Mouse (Mus musculus) hindlimb bud, embryonic 11.5 days (tissue): Measurements from ENCODE around the gene Cacnb4.
A peak's percentile ranks its signal among the peaks of the same experiment; 100 is the strongest.

ENCODE experiments used
- DNase-seq: peaks from one replicate; pipeline ENCODE4 v3.0.0-alpha.2; 2012; ENCODE audit warnings: low read depth, low spot score; ENCODE audit errors: extremely low spot score

Cacnb4 gene

DNA sequence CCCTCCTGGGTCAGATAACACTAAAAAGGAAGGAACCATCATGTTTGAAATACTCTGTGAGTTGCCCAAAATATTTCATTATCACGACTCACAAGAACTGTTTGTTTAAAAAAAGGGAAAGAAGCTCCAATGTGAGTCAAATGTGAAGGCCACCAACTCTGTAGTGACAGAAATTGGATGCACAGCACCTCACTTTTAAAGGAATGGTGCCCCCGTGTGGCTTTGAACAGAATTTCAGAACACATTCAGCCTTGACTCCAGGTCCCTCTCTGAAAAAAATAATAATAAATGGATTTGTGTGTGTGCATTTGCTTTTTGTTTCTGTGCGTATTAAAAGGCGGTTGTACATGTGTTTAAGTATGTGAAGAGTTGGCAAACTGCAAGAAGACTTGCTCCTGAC, 71.3 kb downstream of the Cacnb4 start:
- peak; percentile 42 for DNase-seq

GRCm38 (mm10) chr2:52604651-52605020, 72.0 kb downstream of the Cacnb4 start:
- no peak for DNase-seq

DNA sequence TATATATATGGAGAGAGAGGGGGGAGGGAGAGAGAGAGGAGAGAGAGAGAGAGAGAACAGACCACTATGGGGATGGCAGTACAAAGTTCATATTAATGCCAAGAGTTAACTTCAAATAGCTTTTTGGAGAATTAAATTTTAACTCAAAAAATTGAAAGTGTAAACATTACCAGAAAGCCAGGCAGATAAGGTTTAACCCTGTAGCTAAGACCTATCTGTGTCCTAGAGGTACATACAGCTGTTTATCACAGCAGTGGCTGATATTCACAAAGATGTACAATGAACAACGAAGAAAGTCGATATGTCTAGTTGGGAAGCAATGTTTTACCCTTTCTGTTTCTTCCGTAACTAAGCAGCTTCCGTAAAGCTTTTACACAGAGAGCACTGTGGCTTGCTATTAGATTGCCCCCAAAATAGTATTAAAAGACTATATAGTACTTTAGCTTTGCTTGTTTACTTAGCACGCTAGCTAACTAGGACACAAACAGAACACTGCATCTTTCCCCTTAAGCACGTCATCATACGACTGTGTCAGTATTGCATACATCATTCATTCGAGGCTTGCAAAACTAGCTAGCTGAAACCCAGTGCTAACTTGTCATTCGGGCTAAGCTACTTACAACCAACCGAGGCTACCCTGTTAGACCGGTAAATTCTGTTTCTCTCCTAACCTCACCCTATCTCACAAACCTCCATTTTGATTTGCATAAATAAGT, 72.5 kb downstream of the Cacnb4 start:
- DNase-seq: no peak

DNA sequence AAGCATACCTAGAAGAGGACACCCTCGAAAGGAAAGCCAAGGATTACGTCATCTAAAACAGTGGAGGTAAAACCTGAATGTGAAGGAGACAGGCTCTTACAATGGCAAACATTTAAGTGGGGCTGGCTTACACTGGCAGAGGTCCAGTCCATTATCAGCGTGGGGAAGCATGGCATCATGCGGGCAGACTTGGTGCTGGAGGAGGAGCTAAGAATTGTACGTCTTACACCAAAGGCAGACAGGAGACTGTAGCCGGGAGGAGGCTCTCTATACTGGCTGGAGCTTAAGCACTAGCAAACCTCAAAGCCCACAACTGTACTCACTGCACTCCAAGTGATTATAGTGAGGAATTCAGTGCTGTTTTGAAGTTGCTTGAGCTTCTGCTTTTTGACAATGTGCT, 73.2 kb downstream of the Cacnb4 start:
- no peak for DNase-seq

- no peak for DNase-seq
Observed at GRCm38 (mm10) chr2:52602921-52603320, 73.7 kb downstream of the Cacnb4 start.

DNA sequence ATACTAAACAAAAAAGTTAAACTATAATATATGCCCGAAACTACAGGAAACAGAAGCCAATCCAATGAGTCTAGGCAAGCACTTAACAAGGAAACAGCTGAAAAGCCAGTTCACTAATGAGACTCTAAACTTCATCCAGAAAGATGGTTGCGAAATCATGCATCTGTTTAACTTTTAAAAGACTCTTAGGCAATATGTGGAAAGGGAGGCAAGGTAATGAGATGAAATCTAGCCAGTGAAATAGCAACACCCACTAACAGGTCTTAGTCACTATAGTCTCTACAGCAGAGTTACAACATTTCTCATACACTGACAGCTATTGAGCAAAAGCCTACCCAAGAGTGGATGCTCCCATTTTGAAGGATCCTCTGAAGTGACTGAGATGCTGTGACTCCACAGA, 74.4 kb downstream of the Cacnb4 start:
- no peak for DNase-seq

DNA sequence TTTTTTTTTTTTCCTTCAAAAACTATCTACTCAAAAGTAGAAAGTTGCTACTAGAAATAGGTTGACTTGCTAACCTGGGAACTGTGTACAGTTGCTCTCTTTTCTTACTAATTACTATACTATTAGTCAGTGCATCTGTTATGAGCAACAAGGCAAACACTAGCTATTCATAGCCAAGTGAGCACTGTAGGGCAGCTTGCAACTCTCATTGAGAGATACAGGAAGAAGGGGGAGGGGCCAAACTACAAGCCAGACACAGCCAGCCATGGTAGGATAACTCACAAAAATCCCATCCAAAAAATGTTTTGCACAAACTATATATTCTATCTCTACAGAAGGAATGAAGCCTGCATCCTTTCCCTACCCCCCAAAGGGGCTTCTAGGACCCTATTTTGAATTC, 79.1 kb downstream of the Cacnb4 start:
- DNase-seq: no peak

DNA sequence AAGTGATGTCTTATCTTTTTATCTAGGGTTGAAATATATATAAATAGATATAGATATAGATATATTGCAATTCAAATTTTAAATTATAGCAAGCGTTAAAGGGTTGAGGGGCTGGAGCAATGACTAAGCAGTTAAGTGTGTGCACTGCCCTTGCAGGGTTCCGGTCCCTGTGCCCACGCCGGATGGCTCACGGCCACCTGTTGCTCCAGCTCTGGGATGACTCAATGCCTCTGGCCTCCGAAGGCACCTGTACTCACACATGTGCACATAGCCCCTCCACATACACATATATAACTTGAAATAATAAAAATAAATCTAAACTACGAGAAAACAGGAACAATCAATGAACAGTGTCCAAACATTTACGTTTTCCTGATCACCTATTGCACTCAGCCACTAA, 82.8 kb downstream of the Cacnb4 start:
- no peak for DNase-seq

DNA sequence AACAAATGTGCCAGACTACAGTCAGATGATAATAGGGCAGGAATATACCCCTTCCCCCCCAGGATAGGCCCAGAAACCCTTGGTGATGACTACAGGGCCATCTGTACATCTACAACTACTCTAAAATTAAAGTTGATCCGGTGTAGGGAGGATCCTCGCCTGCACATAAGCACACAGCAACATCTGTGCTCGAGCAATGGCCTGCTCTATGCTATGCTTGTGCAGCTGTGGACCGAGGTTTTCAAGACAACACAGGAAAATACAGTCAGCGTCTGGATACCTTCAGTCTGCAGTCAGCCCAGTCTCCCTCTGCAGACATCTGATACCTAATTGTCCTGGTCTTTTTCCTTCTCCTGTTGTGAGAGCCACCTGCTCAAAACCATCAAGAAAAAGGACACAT, 83.4 kb downstream of the Cacnb4 start:
- no peak for DNase-seq

DNA sequence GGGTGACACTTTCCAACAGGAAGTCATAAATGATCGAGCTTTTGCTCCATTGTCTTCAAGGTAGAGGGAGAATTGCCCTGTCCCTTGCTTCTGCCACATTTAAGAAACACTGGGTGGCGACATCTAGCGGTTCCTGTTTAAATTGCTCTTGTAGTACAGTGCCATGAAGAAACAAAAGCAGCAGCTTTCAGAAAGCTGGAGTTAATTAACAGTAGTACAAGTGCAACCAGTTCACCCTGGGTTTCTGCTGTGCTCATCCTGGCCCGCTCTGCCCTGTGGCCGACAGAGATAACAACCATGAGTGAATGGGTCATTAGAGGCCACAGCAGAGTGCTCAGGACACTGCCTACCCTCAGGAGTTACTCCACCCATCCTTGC, 85.7 kb downstream of the Cacnb4 start:
- DNase-seq: peak; percentile 97

- no peak for DNase-seq
Observed at GRCm38 (mm10) chr2:52590340-52590969, 86.2 kb downstream of the Cacnb4 start.

DNA sequence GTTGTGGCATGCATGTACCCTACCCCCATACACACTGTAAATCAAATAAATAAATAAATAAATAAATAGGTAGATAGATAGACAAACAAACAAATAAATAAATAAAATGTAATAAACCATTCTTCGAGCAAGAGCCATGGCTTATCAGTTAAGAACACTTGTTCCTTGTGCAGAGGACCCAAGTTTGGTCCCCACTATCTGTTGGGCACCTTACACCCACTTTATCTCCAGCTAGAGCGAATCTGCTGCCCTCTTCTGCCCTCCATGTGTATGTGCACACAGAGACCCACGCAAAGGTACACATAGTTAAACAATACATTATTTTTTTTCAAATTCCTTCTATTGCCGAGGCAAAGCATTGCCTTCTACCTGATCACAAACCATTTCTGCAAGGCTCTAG, 87.1 kb downstream of the Cacnb4 start:
- no peak for DNase-seq

DNA sequence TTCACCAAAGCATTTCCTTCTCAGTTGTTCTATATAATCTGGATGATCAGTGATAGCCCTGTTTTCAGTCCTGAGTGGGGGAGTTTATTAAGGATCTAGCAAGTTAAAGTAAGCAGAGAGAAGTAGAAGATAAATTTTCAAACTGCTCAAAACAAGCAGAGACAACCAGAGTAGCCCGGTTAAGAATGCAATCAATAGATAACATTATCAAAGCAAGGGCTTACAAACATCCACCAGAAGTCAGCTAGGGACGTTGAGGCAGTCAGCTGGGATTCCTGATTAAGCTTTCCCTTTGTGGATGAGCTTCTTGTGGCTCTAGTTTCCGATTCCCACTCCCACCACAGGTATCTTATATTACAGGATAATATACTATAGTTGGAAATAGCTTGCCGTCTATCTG, 91.2 kb downstream of the Cacnb4 start:
- no peak for DNase-seq

GRCm38 (mm10) chr2:52581132-52581781, 95.4 kb downstream of the Cacnb4 start:
- no peak for DNase-seq

DNA sequence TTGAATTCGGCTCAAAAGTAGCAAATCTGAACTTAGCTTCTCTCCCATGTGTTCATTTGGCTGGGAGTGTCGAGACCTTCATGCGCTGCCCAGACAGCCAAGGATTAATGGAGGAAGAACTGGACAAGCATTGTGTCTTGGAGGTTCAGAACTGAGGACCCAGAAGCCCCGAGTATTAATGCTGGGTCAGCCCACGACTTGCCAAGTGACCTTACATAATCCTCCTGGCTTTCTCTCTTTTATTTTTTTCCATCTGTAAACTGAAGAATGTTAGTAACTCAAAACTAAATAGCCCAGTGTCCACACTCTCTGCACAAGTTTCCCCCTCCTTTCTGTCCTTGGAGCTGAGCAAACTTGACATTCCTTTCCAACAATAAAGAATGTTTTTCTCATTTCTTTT, 95.9 kb downstream of the Cacnb4 start:
- DNase-seq: no peak

DNA sequence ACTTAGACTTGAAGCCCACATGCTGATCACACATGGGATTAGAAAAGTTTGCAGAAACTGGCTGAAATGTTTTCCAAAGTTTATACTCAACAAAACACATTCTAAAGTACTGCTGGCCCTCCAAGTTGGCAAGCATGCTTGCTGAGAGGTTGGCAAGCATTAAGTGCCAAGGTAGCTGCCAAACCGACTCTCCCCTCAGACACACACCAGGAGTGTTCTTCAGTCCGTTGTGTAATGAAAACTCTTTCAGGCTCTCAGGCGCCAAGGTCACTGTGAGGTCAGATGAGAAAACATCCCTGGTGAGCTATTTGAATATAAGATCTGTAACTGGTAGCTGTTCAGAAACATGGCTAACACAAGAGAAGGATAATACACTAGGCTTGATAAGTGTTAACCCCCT, 97.8 kb downstream of the Cacnb4 start:
- no peak for DNase-seq

DNA sequence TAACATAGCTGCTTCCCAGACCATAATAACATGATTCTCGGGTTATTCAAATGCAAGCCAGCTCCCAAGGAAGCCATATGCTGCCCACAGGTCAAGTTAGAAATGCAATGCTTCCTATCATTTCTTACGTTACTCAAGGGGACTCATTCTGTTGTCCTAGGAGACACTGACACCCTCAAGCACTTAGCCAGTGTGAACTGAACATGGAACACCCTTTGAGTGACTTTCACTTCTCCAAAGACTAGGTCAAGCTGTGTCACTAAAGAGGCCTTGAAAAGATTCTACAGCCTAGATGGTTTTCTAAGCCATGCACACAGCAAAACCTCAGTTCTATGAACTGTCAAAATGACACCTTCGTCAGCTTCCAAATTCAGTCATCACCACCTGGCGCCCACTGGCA, 98.9 kb downstream of the Cacnb4 start:
- DNase-seq: no peak

- no peak for DNase-seq
Observed at GRCm38 (mm10) chr2:52576546-52576945, 100.1 kb downstream of the Cacnb4 start.

DNA sequence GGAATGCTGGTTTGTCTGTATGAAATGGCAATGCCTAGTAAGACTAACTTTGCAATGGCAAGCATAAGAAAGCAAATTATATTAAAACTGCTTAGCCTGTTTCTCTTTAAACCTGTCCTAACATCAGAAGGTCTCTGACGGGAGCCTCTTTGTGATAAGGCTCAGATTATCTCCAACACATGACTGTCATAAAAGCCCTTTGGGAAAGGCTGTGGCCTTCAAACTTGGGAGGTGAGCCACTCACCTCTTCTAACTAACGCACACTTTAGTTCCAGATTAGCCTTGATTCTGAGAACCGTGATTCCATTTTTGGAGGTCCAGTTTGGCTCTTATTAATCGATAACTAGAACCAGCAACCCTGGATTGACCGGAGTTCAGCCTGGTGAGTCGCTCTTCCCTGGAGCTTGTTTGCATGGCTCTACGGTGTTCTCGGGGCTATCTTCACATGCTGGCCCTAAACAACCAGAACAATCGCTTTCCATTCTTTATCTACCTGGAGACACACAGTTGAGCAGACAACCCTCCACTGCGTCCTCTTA, 100.9 kb downstream of the Cacnb4 start:
- DNase-seq: no peak

- no peak for DNase-seq
Observed at GRCm38 (mm10) chr2:52574929-52575328, 101.7 kb downstream of the Cacnb4 start.

- no peak for DNase-seq
Observed at GRCm38 (mm10) chr2:52572221-52572620, 104.4 kb downstream of the Cacnb4 start.

GRCm38 (mm10) chr2:52571339-52571968, 105.2 kb downstream of the Cacnb4 start:
- DNase-seq: no peak
